In the genomic region with DNA sequence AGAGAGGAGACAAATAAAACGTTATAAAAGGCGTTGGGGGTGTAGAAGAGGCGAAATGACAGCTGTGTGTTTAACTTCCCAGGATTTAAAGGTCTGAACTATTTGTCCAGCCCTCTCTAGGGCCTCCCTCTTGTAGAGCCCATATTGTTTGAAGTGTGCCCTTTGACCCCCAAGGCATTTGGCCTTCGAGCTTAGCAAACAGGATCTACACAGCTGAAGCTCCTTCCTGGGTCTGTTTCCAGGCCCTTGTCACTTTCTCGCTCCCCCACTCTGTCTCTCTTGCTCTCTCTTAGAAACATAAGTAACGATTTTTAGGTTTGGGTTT, we compare ENCODE assay signal across 9 mouse cellular contexts.
A peak's percentile ranks its signal among the peaks of the same experiment; 100 is the strongest.
DNase-seq lines count a peak whose midpoint lies in the region; ATAC-seq and TF ChIP-seq lines count a peak whose summit lies in the region.
"Had no signal": no experiment of that assay in that cellular context is flagged by ENCODE, and none has a peak within 500 bp of the region (broad histone marks: within the 10 kb centered on the region; RNA-seq: fewer than 3 reads in every experiment).

No protein-coding gene starts in this region.

- TF ChIP-seq CTCF in testis, adult 2 months (IDR thresholded peaks at IDR 0.05; ENCODE audit: control insufficient read depth, insufficient read depth, insufficient replicate concordance, low read depth, low read length), result no peak

- WGBS in kidney, embryonic 15.5 days, result 18% methylated on average over 6 of the region's 6 CpGs

- H3K4me3 ChIP-seq in kidney, embryonic 15.5 days (replicated peaks), result no peak overlapping the region
- no peak overlapping the region for H3K4me3 ChIP-seq in testis, adult 2 months (ENCODE audit: control insufficient read depth, low read depth, low read length)

- H3K27ac ChIP-seq in kidney, embryonic 15.5 days, result peak overlapping the region; percentile 56; the same call in 1 of the 2 replicates
- H3K27ac ChIP-seq in testis, adult 2 months (ENCODE audit: control insufficient read depth, insufficient read depth, low read depth, low read length), result peak overlapping the region; percentile 58

- no peaks in the 10 kb centered on the region for H3K36me3 ChIP-seq in kidney, embryonic 15.5 days
- H3K36me3 ChIP-seq in testis, adult 2 months (ENCODE audit: control insufficient read depth, insufficient read depth, low read length), result no peaks in the 10 kb centered on the region

- H3K9ac ChIP-seq in kidney, embryonic 15.5 days, result no peak overlapping the region

- DNase-seq in kidney, adult 18-20 months, result no peak
- no peak for DNase-seq in testis, postnatal 14 days (ENCODE audit: low spot score)
- peak; percentile 47 for DNase-seq in lung, postnatal 10 days
- DNase-seq in yolk sac, embryonic 10.5 days (ENCODE audit: low spot score), result peak; percentile 86
- no peak for DNase-seq in ovary, postnatal 36 days (ENCODE audit: low spot score)
- no peak for DNase-seq in thymus, postnatal 10 days (ENCODE audit: low spot score in 2 of 2)
- DNase-seq: gastrocnemius, adult 2 months had no signal

- peaks cover 20% of the 10 kb centered on the region for H3K4me1 ChIP-seq in kidney, embryonic 15.5 days
- peaks cover 11% of the 10 kb centered on the region for H3K4me1 ChIP-seq in testis, adult 2 months (ENCODE audit: control insufficient read depth, insufficient read depth, low read length)

- H3K4me2 ChIP-seq in kidney, embryonic 15.5 days, result peak overlapping the region; percentile 56; the same call in 1 of the 2 replicates

- no peak for ATAC-seq in kidney, embryonic 15.5 days (replicated peaks; ENCODE audit: low FRiP score)

- no peaks in the 10 kb centered on the region for H3K27me3 ChIP-seq in kidney, embryonic 15.5 days
- H3K27me3 ChIP-seq in testis, adult 2 months (ENCODE audit: control insufficient read depth, insufficient read depth, low read length), result no peaks in the 10 kb centered on the region

- TF ChIP-seq POLR2A in testis, adult 2 months (IDR thresholded peaks at IDR 0.05; ENCODE audit: control insufficient read depth, low read depth, low read length), result no peak

- no peaks in the 10 kb centered on the region for H3K9me3 ChIP-seq in kidney, embryonic 15.5 days (replicated peaks)

Comparison
In these comparisons a context has a peak if more than half of its experiments do, and no peak if none do; other contexts are left out.
1. DNase-seq: peak in lung, postnatal 10 days (single experiment) and yolk sac, embryonic 10.5 days (single experiment); none in kidney, adult 18-20 months (single experiment), testis, postnatal 14 days (single experiment), ovary, postnatal 36 days (single experiment) and thymus, postnatal 10 days (0 of 2).